Mouse (Mus musculus): ENCODE data around the gene Ppp1r10.

DNA sequence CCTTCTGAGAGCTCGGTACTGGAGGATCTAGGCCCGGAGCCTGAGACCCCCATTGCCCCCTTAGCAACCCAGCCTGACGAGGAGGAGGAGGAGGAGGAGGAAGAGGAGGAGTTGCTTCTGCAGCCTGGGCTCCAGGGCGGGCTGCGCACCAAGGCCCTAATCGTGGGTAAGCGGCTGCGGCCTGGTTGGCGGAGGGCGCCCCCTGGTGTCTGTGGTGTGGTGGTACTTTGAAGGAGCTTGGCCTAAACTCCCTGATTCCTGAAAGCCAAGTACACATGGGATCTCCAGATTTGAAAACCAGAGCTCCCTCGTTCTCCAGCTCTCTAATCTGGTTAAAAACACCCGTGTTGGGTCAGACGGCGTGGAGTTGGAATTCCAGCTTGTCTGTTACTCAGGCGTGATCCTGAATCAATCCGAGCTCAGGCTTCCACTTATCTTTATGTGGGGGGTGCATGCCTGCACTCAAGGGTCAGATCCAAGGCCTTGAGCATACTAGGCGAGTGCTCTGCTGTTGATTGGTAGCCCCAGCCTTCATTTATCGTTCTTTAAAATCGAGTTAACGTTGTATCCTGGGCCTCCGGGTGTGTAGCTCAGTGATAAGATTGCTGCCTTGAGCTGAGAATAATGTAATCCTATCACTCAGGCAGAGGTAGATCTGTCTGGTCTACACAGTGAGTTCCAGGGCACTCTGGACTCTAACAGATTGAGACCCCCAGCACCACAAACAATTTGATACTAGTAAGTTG, 42.3 kb upstream of the Ppp1r10 start:
- TF ChIP-seq CTCF (conservative IDR thresholded peaks at IDR 0.05; ENCODE audit: insufficient read depth, insufficient read length, low read depth, low read length) (peak; percentile 90), POLR2A (IDR thresholded peaks at IDR 0.05; ENCODE audit: low read depth, low read length) (no peak)

Measured in kidney, adult 2 months (tissue).